Mouse (Mus musculus) MEL (cell line): ENCODE data around the gene Acap1. TPM values are rescaled to one million over a fixed set of nuclear protein-coding genes. Genes with fewer than 3 reads are reported as not detected.

Source experiments
- DNase-seq: peaks from one replicate; pipeline ENCODE4 v3.0.0; 2011; ENCODE audit warnings: low read depth, low spot score
- H3K27ac ChIP-seq: 2 replicates; pipeline ENCODE4 v1.5.1; 2012; ENCODE audit warnings: low read depth, mild to moderate bottlenecking, control low read depth, low read length, moderate library complexity; ENCODE audit not compliant: control insufficient read depth
- H3K27me3 ChIP-seq, 2 experiments: fragments of 150-350 bp in 1 of 2; sonication (generic) in 1 of 2; 2 replicates each; pipeline ENCODE4 v1.6.1; 2012; ENCODE audit warnings: low read length in 2 of 2, mild to moderate bottlenecking in 2 of 2, improper control_type of control experiment in 1 of 2, moderate library complexity in 1 of 2; ENCODE audit not compliant: insufficient read depth in 2 of 2, control insufficient read depth in 1 of 2
- H3K36me3 ChIP-seq, 2 experiments: 2 replicates each; pipeline ENCODE4 v1.6.1; 2012 to 2014; ENCODE audit warnings: low read length in 2 of 2, improper control_type of control experiment in 1 of 2, inconsistent platforms in 1 of 2, mild to moderate bottlenecking in 1 of 2; ENCODE audit not compliant: insufficient read depth in 2 of 2, control insufficient read depth in 1 of 2
- H3K4me1 ChIP-seq, 2 experiments: fragments of 150-350 bp in 1 of 2; sonication (generic) in 1 of 2; 2 replicates each; pipeline ENCODE4 v1.6.1; 2012; ENCODE audit warnings: low read length in 2 of 2, improper control_type of control experiment in 1 of 2, mild to moderate bottlenecking in 1 of 2; ENCODE audit not compliant: insufficient read depth in 2 of 2, control insufficient read depth in 1 of 2
- H3K4me3 ChIP-seq, 2 experiments: fragments of 150-350 bp in 1 of 2; sonication (generic) in 1 of 2; 2 replicates each; pipeline ENCODE4 v1.5.1; 2012; ENCODE audit warnings: low read depth in 2 of 2, low read length in 2 of 2, mild to moderate bottlenecking in 2 of 2, moderate library complexity in 2 of 2, control low read depth in 1 of 2, improper control_type of control experiment in 1 of 2; ENCODE audit not compliant: control insufficient read depth in 1 of 2, insufficient read depth in 1 of 2
- H3K79me2 ChIP-seq: 2 replicates; pipeline ENCODE4 v1.6.1; 2012; ENCODE audit warnings: mild to moderate bottlenecking, low read length, moderate library complexity; ENCODE audit not compliant: control insufficient read depth, poor library complexity, insufficient read depth
- H3K9ac ChIP-seq: 2 replicates; pipeline ENCODE4 v1.6.1; 2012; ENCODE audit warnings: low read depth, mild to moderate bottlenecking, control low read depth, low read length, moderate library complexity; ENCODE audit not compliant: control insufficient read depth, poor library complexity, severe bottlenecking
- H3K9me3 ChIP-seq: fragments of 150-350 bp; sonication (generic); replicated peaks from 2 replicates; pipeline ENCODE4 v1.6.1; 2012; ENCODE audit warnings: mild to moderate bottlenecking, low read length, improper control_type of control experiment, moderate library complexity; ENCODE audit not compliant: insufficient read depth
- BHLHE40 ChIP-seq: IDR thresholded peaks from 2 replicates; pipeline ENCODE4 v1.6.1; 2012; ENCODE audit warnings: low read depth, mild to moderate bottlenecking, inconsistent platforms, low read length, improper control_type of control experiment, borderline replicate concordance
- CHD1 ChIP-seq: IDR thresholded peaks from 2 replicates; pipeline ENCODE4 v1.6.1; 2012; ENCODE audit warnings: low read depth, mild to moderate bottlenecking, inconsistent platforms, low read length, improper control_type of control experiment
- CTCF ChIP-seq, 3 experiments: IDR thresholded peaks in 2 of 3; conservative IDR thresholded peaks in 1 of 3; 2 replicates each; pipeline ENCODE4 v1.5.1; 2011 to 2012; ENCODE audit warnings: low read length in 3 of 3, low read depth in 2 of 3, mild to moderate bottlenecking in 2 of 3, improper control_type of control experiment in 1 of 3, inconsistent platforms in 1 of 3, mixed read lengths in 1 of 3, moderate library complexity in 1 of 3; ENCODE audit not compliant: control insufficient read depth in 1 of 3, insufficient read depth in 1 of 3, poor library complexity in 1 of 3, severe bottlenecking in 1 of 3
- E2F4 ChIP-seq: IDR thresholded peaks from 2 replicates; pipeline ENCODE4 v1.6.1; 2011; ENCODE audit warnings: low read depth, low read length, improper control_type of control experiment, borderline replicate concordance
- ELF1 ChIP-seq: IDR thresholded peaks from 2 replicates; pipeline ENCODE4 v1.6.1; 2014; ENCODE audit warnings: low read depth, mild to moderate bottlenecking, inconsistent platforms, low read length, improper control_type of control experiment, moderate library complexity
- EP300 ChIP-seq, 2 experiments: IDR thresholded peaks; 2 replicates each; pipeline ENCODE4 v1.6.1; 2011; ENCODE audit warnings: improper control_type of control experiment in 2 of 2, low read length in 2 of 2, low read depth in 1 of 2, mild to moderate bottlenecking in 1 of 2
- ETS1 ChIP-seq: IDR thresholded peaks from 2 replicates; pipeline ENCODE4 v1.6.1; 2012; ENCODE audit warnings: low read depth, mild to moderate bottlenecking, inconsistent platforms, low read length, improper control_type of control experiment, moderate library complexity
- GATA1 ChIP-seq: IDR thresholded peaks from 2 replicates; pipeline ENCODE4 v1.6.1; 2011; ENCODE audit warnings: low read depth, low read length, improper control_type of control experiment
- JUND ChIP-seq: IDR thresholded peaks from 2 replicates; pipeline ENCODE4 v1.6.1; 2011; ENCODE audit warnings: low read depth, mild to moderate bottlenecking, improper control_type of control experiment, low read length
- MAFK ChIP-seq: IDR thresholded peaks from 2 replicates; pipeline ENCODE4 v1.6.1; 2011; ENCODE audit warnings: low read depth, mild to moderate bottlenecking, low read length, improper control_type of control experiment, borderline replicate concordance
- MAX ChIP-seq: IDR thresholded peaks from 2 replicates; pipeline ENCODE4 v1.6.1; 2011; ENCODE audit warnings: low read length, improper control_type of control experiment
- MEF2A ChIP-seq: IDR thresholded peaks from 2 replicates; pipeline ENCODE4 v1.6.1; 2014; ENCODE audit warnings: low read depth, mild to moderate bottlenecking, inconsistent platforms, low read length, improper control_type of control experiment; ENCODE audit not compliant: poor library complexity, insufficient replicate concordance, severe bottlenecking; ENCODE audit errors: extremely low read depth
- MXI1 ChIP-seq: IDR thresholded peaks from 2 replicates; pipeline ENCODE4 v1.6.1; 2011; ENCODE audit warnings: mild to moderate bottlenecking, low read depth, low read length, improper control_type of control experiment
- MYC ChIP-seq: IDR thresholded peaks from 2 replicates; pipeline ENCODE4 v1.6.1; 2011; ENCODE audit warnings: low read depth, mild to moderate bottlenecking, low read length, improper control_type of control experiment, moderate library complexity
- NELFE ChIP-seq: IDR thresholded peaks from 2 replicates; pipeline ENCODE4 v1.6.1; 2011; ENCODE audit warnings: low read depth, low read length, improper control_type of control experiment
- RAD21 ChIP-seq: IDR thresholded peaks from 2 replicates; pipeline ENCODE4 v1.6.1; 2011; ENCODE audit warnings: mild to moderate bottlenecking, low read depth, low read length, improper control_type of control experiment
- RCOR1 ChIP-seq: IDR thresholded peaks from 2 replicates; pipeline ENCODE4 v1.6.1; 2012; ENCODE audit warnings: low read depth, mild to moderate bottlenecking, inconsistent platforms, low read length, improper control_type of control experiment
- SMC3 ChIP-seq: IDR thresholded peaks from 2 replicates; pipeline ENCODE4 v1.6.1; 2011; ENCODE audit warnings: low read depth, low read length, improper control_type of control experiment
- TAL1 ChIP-seq: IDR thresholded peaks from 2 replicates; pipeline ENCODE4 v1.6.1; 2012; ENCODE audit warnings: mild to moderate bottlenecking, inconsistent platforms, low read length, moderate library complexity, mixed read lengths
- TBP ChIP-seq: IDR thresholded peaks from 2 replicates; pipeline ENCODE4 v1.8.0; 2011; ENCODE audit warnings: low read depth, low read length, improper control_type of control experiment
- UBTF ChIP-seq: IDR thresholded peaks from 2 replicates; pipeline ENCODE4 v1.6.1; 2012; ENCODE audit warnings: low read depth, mild to moderate bottlenecking, inconsistent platforms, low read length, improper control_type of control experiment, moderate library complexity, borderline replicate concordance; ENCODE audit not compliant: insufficient read depth
- USF2 ChIP-seq, 2 experiments: IDR thresholded peaks; 2 replicates each; pipeline ENCODE4 v1.6.1; 2011 to 2012; ENCODE audit warnings: improper control_type of control experiment in 2 of 2, low read length in 2 of 2, borderline replicate concordance in 1 of 2, inconsistent platforms in 1 of 2, low read depth in 1 of 2, mild to moderate bottlenecking in 1 of 2; ENCODE audit not compliant: insufficient read depth in 1 of 2
- polyA plus RNA-seq, 2 experiments: library from polyadenylated mRNA; stranded (reverse) in 1 of 2; unstranded in 1 of 2; fragments of >175 nt in 1 of 2; fragments of >200 nt in 1 of 2; gene quantifications; 2 replicates each; pipeline versions ENCODE4 v1.2.1 to v1.2.4; 2012; ENCODE audit warnings: low replicate concordance in 2 of 2, low read depth in 1 of 2; ENCODE audit not compliant: insufficient read length in 2 of 2, insufficient read depth in 1 of 2, missing spikeins in 1 of 2
- total RNA-seq: library from RNA; depleted of rRNA; stranded (reverse); fragments of 300-350 nt; gene quantifications from 2 replicates; pipeline ENCODE4 v1.2.3, GENCODE M21; 2012

The Acap1 gene
- total and polyA plus RNA-seq, 3 experiments, result 20.7 to 42.2 TPM; not detected in 1

- Histone ChIP-seq H3K27ac (no peak overlapping the region), H3K4me1 (peaks cover 0 to 26% of the 10 kb centered on the region in 2 experiments; a peak in 3 of 4 replicates), H3K4me3 (no peak overlapping the region), H3K9me3 (no peaks in the 10 kb centered on the region), H3K27me3 (no peaks in the 10 kb centered on the region), H3K79me2 (peaks cover 19% of the 10 kb centered on the region), H3K9ac (no peak overlapping the region), H3K36me3 (peaks cover 7 to 23% of the 10 kb centered on the region in 2 experiments; a peak in 3 of 4 replicates)
- DNase-seq, result no peak
- TF ChIP-seq MXI1, result no peak
- TF ChIP-seq RAD21, result no peak
- no peak for TF ChIP-seq MAFK
- no peak for TF ChIP-seq TAL1
- TF ChIP-seq USF2 (IDR thresholded peaks at IDR 0.05; ENCODE audit: borderline replicate concordance in 1 of 2, insufficient read depth in 1 of 2, low read depth in 1 of 2, low read length in 2 of 2), result no peak
- TF ChIP-seq EP300 (IDR thresholded peaks at IDR 0.05; ENCODE audit: low read depth in 1 of 2, low read length in 2 of 2), result no peak
- no peak for TF ChIP-seq CHD1
- TF ChIP-seq SMC3, result no peak
- TF ChIP-seq MEF2A, result no peak
- TF ChIP-seq CTCF (IDR thresholded peaks at IDR 0.05 in 2 of 3, conservative IDR thresholded peaks at IDR 0.05 in 1 of 3; ENCODE audit: control insufficient read depth in 1 of 3, insufficient read depth in 1 of 3, low read depth in 2 of 3, low read length in 3 of 3, poor library complexity in 1 of 3, severe bottlenecking in 1 of 3), result no peak
- no peak for TF ChIP-seq RCOR1
- TF ChIP-seq NELFE, result no peak
- TF ChIP-seq TBP, result no peak
- no peak for TF ChIP-seq UBTF
- TF ChIP-seq GATA1, result no peak
Measured at GRCm38 (mm10) chr11:69911701-69912100, 16.4 kb upstream of the Acap1 start.

- peaks cover 18% of the 10 kb centered on the region for H3K79me2 ChIP-seq
- no peaks in the 10 kb centered on the region for H3K9me3 ChIP-seq
- H3K27ac ChIP-seq, result no peak overlapping the region
- no peak overlapping the region for H3K4me3 ChIP-seq
- no peak for TF ChIP-seq ETS1
- TF ChIP-seq ELF1, result no peak
- no peak for TF ChIP-seq CTCF (IDR thresholded peaks at IDR 0.05 in 2 of 3, conservative IDR thresholded peaks at IDR 0.05 in 1 of 3; ENCODE audit: control insufficient read depth in 1 of 3, insufficient read depth in 1 of 3, low read depth in 2 of 3, low read length in 3 of 3, poor library complexity in 1 of 3, severe bottlenecking in 1 of 3)
- no peak for TF ChIP-seq SMC3
- no peak for TF ChIP-seq MYC
- TF ChIP-seq RCOR1, result no peak
- no peak for TF ChIP-seq BHLHE40
- TF ChIP-seq EP300 (IDR thresholded peaks at IDR 0.05; ENCODE audit: low read depth in 1 of 2, low read length in 2 of 2), result no peak
- TF ChIP-seq TBP, result no peak
- no peak for TF ChIP-seq MAX
- no peak for TF ChIP-seq E2F4
- TF ChIP-seq TAL1, result no peak
- TF ChIP-seq JUND, result no peak
- H3K9ac ChIP-seq, result no peak overlapping the region
- H3K4me1 ChIP-seq, result peaks cover 0 to 21% of the 10 kb centered on the region in 2 experiments; a peak in 3 of 4 replicates
- H3K27me3 ChIP-seq, result no peaks in the 10 kb centered on the region
- no peak for DNase-seq
- peaks cover 11 to 17% of the 10 kb centered on the region in 2 experiments; a peak in 3 of 4 replicates for H3K36me3 ChIP-seq
Measured at GRCm38 (mm10) chr11:69910781-69911560, 15.6 kb upstream of the Acap1 start.
